Mouse (Mus musculus) v-Abl transformed pro-B cells (cell line): ENCODE data around the gene Brca2.

Experiments used
- in situ Hi-C, 2 experiments: fragments of 400-800 bp; cut with MboI; formaldehyde crosslinking; loops; one replicate each; pipeline ENCODE4 v1.15.1; 2025; ENCODE audit not compliant: unreplicated experiment in 2 of 2

The Brca2 gene

DNA sequence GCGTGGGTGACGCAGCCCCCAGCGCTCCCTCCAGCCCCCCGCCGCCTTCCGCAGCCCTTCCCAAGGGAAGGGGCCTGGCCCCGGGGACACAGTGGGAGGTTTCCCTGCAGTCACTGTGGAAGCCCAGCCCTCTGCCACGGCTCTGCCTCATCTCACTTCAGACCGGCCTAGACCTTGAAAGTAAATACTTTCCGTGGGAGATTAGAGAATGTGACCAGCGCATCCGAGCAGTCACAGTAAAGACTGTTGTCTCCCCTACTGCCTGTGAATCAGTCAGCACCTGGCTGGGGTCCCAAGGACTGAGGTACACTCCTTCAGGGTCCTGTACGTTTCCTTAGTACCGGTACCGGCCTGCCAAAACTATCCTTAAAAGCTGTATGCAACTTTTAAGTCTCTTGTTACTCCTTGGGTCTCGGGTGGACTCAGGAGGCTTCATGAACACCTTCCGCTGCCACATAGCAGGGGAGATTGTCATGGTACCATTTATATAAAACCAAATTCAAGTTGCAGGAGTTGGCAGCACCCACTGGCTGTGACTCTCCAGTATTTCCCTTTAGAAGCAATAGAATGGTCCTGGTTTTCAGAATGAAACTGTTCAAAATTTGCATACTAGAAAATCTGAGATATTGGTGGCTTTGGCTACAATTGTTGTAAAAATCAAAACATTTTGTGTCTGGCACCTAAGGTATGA is 72.4 kb downstream of the Brca2 start:
- in situ Hi-C loops = loop anchor here (5.0 to 10.0 kb wide), 4 partner anchors 48 to 72 kb away; partner anchors contain the start of gene Brca2 (in 1 of the 2)

DNA sequence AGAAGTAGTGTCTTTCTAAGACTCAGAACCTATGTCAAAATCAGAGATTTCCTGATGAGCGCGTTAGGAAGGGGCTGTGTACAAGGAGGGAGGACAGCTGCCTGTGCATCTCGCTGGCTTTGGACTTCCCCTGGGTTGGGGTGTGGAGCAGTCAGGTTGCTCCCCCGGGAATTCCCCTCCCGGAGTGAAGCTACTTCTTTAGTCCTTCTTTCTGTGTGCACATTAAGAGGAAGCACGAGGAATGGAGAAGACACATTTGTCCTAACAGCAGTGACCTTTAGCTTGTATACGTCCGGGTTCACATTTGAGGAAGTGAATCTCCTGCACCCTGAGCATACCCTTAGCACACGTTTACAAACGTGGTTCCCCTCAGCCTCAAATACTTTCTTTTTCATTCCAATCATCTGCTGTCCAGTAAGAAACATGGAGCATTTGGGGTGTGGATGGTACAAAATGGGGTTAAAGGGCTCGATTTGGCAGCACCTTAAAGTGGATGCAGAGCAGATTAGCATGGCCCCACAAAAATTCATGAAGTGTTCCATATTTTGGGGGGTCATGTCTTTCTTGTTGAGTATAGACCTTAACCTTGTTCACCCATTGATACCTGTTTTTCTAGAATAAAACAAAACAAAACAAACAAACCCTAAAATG is 73.1 kb downstream of the Brca2 start:
- in situ Hi-C loops = loop anchor here in 1 of 2 experiments (5.0 to 10.0 kb wide), 2 partner anchors 49 to 67 kb away; no protein-coding TSS in a partner anchor

GRCm38 (mm10) chr5:150597088-150597487 is 74.7 kb downstream of the Brca2 start, which contains the start of gene N4bp2l1:
Gene N4bp2l1, minus strand, starts transcription at chr5:150597188.
- in situ Hi-C loops = loop anchor here in 1 of 2 experiments (5.0 to 10.0 kb wide), 2 partner anchors 48 to 65 kb away; no protein-coding TSS in a partner anchor

- in situ Hi-C loops = loop anchor here in 1 of 2 experiments (5.0 to 10.0 kb wide), 2 partner anchors 46 to 64 kb away; no protein-coding TSS in a partner anchor
These were observed 76.0 kb downstream of the Brca2 start for GRCm38 (mm10) chr5:150598202-150599119.

DNA sequence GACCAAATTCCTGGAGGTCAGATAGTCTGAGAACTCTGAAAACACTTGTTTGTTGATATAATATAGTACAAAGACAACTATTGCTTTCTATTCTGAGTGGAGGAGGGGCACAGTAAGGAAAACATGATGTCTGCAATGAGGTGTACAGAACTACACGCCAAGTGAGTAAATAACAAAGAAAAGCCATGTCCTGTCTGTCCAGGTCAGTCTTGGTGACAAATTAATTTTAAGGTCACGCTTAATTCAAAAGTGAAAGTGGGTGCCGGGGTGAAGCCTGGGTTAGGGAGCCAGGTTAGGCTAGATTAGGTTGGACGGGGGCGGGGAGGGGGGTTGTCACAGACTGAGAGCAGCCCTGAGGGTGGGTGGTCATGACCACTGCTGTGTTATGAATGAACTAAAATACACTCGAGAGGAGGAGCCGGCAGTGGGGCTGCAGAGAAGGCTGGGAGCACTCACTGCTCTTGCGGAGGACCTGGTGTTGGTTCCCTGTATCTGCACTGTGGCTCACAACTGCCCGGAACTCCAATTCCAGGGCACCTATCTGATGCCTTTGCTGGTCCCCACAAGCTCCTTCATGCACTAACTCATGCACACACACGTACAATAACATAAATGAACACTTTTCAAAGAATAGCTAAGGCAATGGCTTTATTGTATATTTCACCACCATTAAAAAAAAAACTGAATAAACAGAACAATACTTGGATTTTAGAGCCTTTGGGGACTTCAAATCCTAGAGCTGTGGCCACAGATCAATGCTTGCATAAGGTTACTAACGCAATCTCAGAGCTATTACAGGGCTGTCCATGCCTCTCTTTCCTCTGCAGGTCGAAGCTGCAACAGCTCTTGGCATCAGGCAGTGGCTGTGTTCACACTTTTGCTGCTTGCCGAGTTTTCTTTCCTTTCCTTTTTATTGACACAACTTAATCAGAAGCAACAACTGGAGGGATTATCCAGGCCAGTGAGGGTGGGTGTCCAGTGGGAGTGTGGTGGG is 77.2 kb downstream of the Brca2 start:
- in situ Hi-C loops = loop anchor here (5.0 to 25.0 kb wide), 3 partner anchors 45 to 1387 kb away; no protein-coding TSS in a partner anchor

DNA sequence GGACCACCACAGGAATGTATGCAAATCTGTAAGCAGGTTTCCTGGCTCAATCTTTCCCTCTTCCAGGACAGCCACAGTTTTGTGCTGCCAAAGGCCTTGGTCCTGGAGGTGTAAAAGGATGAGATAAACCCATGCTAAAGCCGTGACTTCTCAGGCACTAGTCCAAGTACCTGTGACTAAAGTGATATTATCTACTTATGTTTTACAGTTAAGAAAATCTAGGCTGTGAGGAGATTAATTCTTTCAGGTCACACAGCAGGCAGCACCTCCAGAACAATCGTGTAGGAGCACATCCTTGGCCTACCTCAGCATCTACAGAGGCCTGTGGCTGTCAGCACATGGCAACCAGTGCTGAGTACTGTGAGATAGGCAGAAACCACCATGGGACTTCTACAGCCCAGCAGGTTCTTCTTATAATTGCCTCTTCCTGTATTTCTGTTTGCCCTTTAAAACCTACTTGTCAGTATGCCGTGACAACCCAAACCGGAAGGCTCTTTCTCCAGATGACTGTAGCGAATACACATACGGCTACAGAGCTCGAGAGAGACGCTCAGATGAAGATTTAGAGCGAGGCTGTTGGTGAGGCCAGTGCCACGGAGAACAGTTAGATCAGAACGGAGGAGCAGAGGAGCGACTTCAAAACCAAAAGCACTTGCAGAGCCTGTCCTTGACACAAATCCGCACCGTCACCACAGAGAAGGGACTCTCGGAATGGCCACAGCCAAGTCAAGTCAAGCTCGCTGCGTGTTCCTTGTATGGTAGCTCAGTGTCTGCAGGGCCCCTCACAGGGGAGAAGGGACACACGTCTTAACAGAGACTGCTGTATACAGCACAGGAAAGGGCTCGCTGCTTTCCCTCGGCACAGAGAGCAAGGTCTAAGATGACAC is 78.4 kb downstream of the Brca2 start:
- in situ Hi-C loops = loop anchor here in 1 of 2 experiments (25.0 kb wide), 1 partner anchor 1388 kb away; no protein-coding TSS in a partner anchor

- in situ Hi-C loops = loop anchor here in 1 of 2 experiments (25.0 kb wide), 1 partner anchor 1389 kb away; no protein-coding TSS in a partner anchor
These were observed 79.2 kb downstream of the Brca2 start for GRCm38 (mm10) chr5:150601441-150602230.

DNA sequence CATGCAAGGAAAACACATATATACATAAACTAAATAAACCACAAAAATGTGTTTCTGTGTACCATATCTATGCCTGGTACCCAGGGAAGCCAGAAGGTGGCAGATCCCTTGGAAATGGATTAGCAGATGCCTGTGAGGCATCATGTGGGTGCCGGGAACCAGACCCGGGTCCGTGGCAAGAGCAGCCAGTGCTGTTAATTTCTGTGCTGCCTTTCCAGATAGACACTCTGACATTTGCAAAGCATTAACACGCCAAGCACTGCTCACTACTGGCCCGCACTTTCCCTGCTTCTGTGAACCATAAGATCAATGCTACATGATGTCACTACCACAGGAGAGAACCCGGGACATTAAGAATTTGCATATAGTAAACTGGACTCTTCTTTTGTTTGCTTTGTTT is 83.7 kb downstream of the Brca2 start:
- in situ Hi-C loops = loop anchor here in 1 of 2 experiments (25.0 kb wide), 1 partner anchor 1394 kb away; no protein-coding TSS in a partner anchor

- in situ Hi-C loops = loop anchor here in 1 of 2 experiments (25.0 kb wide), 1 partner anchor 1395 kb away; no protein-coding TSS in a partner anchor
These were observed 85.2 kb downstream of the Brca2 start for GRCm38 (mm10) chr5:150607631-150608030.

- in situ Hi-C loops = loop anchor here in 1 of 2 experiments (25.0 kb wide), 1 partner anchor 1399 kb away; no protein-coding TSS in a partner anchor
These were observed 88.7 kb downstream of the Brca2 start for GRCm38 (mm10) chr5:150611136-150611535.

GRCm38 (mm10) chr5:150611697-150612096 is 89.3 kb downstream of the Brca2 start:
- in situ Hi-C loops = loop anchor here in 1 of 2 experiments (25.0 kb wide), 1 partner anchor 1399 kb away; no protein-coding TSS in a partner anchor

DNA sequence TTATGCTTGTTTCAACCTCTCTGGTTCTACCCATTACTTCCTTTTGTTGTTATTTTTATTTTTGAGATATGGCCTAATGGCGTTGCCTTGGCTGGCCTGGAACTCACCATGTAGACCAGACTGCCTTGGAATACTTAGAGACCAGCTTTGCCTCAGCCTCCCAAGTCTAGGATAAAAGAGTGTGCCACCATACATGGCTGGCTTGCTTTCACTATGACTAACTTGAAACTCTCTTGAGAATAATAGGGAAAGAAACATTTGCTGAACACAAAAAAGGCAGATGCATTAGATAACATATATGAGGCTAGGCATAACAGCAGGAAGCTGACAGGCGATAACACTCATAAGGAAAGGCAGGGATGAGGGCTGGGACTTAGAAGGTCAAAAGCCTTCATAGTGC is 91.6 kb downstream of the Brca2 start:
- in situ Hi-C loops = loop anchor here in 1 of 2 experiments (25.0 kb wide), 1 partner anchor 1402 kb away; no protein-coding TSS in a partner anchor

DNA sequence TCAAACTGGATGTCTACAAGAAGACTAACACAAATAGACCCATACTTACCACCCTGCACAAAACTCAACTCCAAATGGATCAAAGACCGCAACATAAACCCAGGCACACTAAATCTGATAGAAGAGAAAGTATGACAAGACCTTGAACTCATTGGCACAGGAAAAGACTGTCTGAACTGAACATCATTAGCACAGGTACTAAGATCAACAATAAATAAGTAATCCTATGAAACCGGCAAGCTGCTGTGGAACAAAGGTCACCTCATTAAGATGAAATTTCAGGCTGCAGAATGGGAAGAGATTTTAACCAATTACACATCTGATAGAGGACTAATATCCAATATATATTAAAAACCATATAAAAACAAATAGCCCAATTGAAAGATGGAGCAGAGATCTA is 93.8 kb downstream of the Brca2 start:
- in situ Hi-C loops = loop anchor here in 1 of 2 experiments (25.0 kb wide), 1 partner anchor 1404 kb away; no protein-coding TSS in a partner anchor

DNA sequence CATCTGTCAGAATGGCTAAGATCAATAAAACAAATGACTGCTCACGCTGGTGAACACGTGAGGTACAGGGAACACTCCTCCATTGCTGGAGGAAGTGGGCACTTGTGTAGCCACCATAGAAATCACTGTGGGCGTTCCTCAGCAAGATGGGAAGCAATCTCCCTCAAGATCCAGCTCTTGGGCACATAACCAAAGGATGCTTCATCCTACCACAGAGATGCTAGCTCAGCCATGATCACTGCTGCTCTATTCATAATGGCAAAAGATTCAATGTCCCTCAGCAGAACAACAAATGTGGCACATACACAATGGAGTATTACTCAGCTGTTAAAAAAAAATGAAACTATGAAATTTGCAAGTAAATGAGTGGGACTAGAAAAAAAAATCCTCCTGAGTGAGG is 94.3 kb downstream of the Brca2 start:
- in situ Hi-C loops = loop anchor here in 1 of 2 experiments (25.0 kb wide), 1 partner anchor 1404 kb away; no protein-coding TSS in a partner anchor

GRCm38 (mm10) chr5:150618599-150619355 is 96.3 kb downstream of the Brca2 start:
- in situ Hi-C loops = loop anchor here in 1 of 2 experiments (25.0 kb wide), 1 partner anchor 1406 kb away; no protein-coding TSS in a partner anchor
